In the genomic region with DNA sequence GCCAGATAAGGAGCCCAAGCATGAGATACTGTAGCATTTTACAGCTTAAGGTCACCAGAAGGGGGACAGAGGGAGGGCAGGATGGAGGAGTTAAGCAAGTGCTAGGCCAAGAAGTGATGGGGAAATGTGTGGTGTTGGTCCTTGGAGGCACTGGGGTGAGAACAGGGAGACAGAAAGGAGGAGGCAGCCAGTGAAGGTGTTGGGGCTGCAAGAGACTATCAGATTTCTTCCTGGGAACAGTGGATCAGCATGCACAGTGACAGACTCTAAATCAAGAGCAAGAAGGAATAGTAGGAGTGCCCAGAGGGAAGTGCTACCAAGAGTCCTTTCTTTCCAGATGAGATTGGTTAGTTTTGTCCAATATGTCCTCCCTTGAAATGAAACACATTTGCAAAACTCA, we compare ENCODE assay signal across 18 mouse cellular contexts.
"Had no signal": no experiment of that assay in that cellular context is flagged by ENCODE, and none has a peak within 500 bp of the region (broad histone marks: within the 10 kb centered on the region; RNA-seq: fewer than 3 reads in every experiment).

No protein-coding gene starts in this region.

- H3K9me3 ChIP-seq: midbrain, embryonic 10.5 days; midbrain, embryonic 12.5 days; neural tube, embryonic 13.5 days; neural tube, embryonic 15.5 days had no signal

- H3K36me3 ChIP-seq: midbrain, embryonic 10.5 days; midbrain, embryonic 12.5 days; neural tube, embryonic 13.5 days; neural tube, embryonic 15.5 days had no signal

- DNase-seq: lung, embryonic 14.5 days; lung, postnatal 10 days; lung, postnatal 4 days; midbrain, embryonic 14.5 days; retina, postnatal 1 day; right cerebral cortex, adult 18-20 months; right cerebral cortex, postnatal 25 days; right cerebral cortex, postnatal 4 days; spleen, adult 18-20 months; thymus, adult 18-20 months; thymus, postnatal 14 days; thymus, postnatal 36 days had no signal

- H3K27me3 ChIP-seq: midbrain, embryonic 12.5 days; neural tube, embryonic 13.5 days; neural tube, embryonic 15.5 days had no signal

- H3K4me3 ChIP-seq: midbrain, embryonic 10.5 days; midbrain, embryonic 12.5 days; myocyte; neural tube, embryonic 13.5 days; neural tube, embryonic 15.5 days had no signal

- H3K4me1 ChIP-seq: midbrain, embryonic 10.5 days; midbrain, embryonic 12.5 days; neural tube, embryonic 13.5 days; neural tube, embryonic 15.5 days had no signal

- H3K27ac ChIP-seq: midbrain, embryonic 10.5 days; midbrain, embryonic 12.5 days; neural tube, embryonic 13.5 days; neural tube, embryonic 15.5 days had no signal

- H3K9ac ChIP-seq: lung, embryonic 14.5 days; midbrain, embryonic 12.5 days; neural tube, embryonic 13.5 days; neural tube, embryonic 15.5 days had no signal

- H3K4me2 ChIP-seq: lung, embryonic 14.5 days; midbrain, embryonic 12.5 days; neural tube, embryonic 13.5 days; neural tube, embryonic 15.5 days had no signal

- ATAC-seq: midbrain, embryonic 16.5 days had no signal
